14 mouse cellular contexts compared by ENCODE assay signal in the genomic region with DNA sequence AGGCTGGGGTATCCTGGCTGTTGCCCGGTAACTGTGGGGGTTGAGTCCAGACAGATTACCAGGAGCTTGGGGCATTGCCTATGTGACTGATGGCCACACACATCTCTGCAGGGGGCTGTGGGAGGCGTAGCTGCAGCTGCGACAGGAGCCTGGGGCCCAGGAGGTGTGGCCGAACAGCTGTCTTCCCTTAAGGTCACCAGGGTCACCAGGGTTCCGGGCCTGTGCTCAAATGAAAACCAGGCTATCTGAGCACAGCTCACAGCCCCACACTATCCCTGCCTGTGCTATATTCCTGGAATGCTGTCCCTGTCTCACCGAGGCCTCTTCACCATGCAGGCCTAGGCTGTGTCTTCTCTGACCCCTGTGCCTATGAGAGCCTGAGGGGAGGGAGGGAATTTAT. TPM values are rescaled to one million over a fixed set of nuclear protein-coding genes. Genes with fewer than 3 reads are reported as not detected.
A peak's percentile ranks its signal among the peaks of the same experiment; 100 is the strongest.
DNase-seq lines count a peak whose midpoint lies in the region; ATAC-seq and TF ChIP-seq lines count a peak whose summit lies in the region.
"Had no signal": no experiment of that assay in that cellular context is flagged by ENCODE, and none has a peak within 500 bp of the region (broad histone marks: within the 10 kb centered on the region; RNA-seq: fewer than 3 reads in every experiment).

No protein-coding gene starts in this region.

- H3K27ac ChIP-seq in heart, adult 2 months, result no peak overlapping the region; the same call in 1 of the 2 replicates
- no peak overlapping the region for H3K27ac ChIP-seq in neural tube, embryonic 15.5 days (replicated peaks)
- no peak overlapping the region for H3K27ac ChIP-seq in intestine, postnatal 0 days (ENCODE audit: low read depth, low read length)
- H3K27ac ChIP-seq: embryonic facial prominence, embryonic 12.5 days; neural tube, embryonic 12.5 days had no signal

- no peaks in the 10 kb centered on the region for H3K9me3 ChIP-seq in neural tube, embryonic 15.5 days (replicated peaks)
- no peaks in the 10 kb centered on the region for H3K9me3 ChIP-seq in intestine, postnatal 0 days (ENCODE audit: control insufficient read depth)
- H3K9me3 ChIP-seq: embryonic facial prominence, embryonic 12.5 days; neural tube, embryonic 12.5 days had no signal

- TF ChIP-seq POLR2A in heart, adult 2 months (IDR thresholded peaks at IDR 0.05; ENCODE audit: insufficient read depth, low read depth, low read length), result no peak

- H3K36me3 ChIP-seq in heart, adult 2 months (ENCODE audit: control insufficient read depth, insufficient read depth, low read length), result no peaks in the 10 kb centered on the region
- H3K36me3 ChIP-seq in neural tube, embryonic 15.5 days, result no peaks in the 10 kb centered on the region
- no peaks in the 10 kb centered on the region for H3K36me3 ChIP-seq in intestine, postnatal 0 days (ENCODE audit: control insufficient read depth, insufficient read depth)
- H3K36me3 ChIP-seq: embryonic facial prominence, embryonic 12.5 days; neural tube, embryonic 12.5 days had no signal

- no peaks in the 10 kb centered on the region for H3K27me3 ChIP-seq in heart, adult 2 months (ENCODE audit: control insufficient read depth, insufficient read depth, low read length)
- no peaks in the 10 kb centered on the region for H3K27me3 ChIP-seq in neural tube, embryonic 15.5 days (replicated peaks)
- H3K27me3 ChIP-seq in intestine, postnatal 0 days (replicated peaks; ENCODE audit: control insufficient read depth, insufficient read depth, low read length), result no peaks in the 10 kb centered on the region
- H3K27me3 ChIP-seq: embryonic facial prominence, embryonic 12.5 days; neural tube, embryonic 12.5 days had no signal

- peaks cover 2% of the 10 kb centered on the region; the same call in 1 of the 2 replicates for H3K4me1 ChIP-seq in heart, adult 2 months (ENCODE audit: control insufficient read depth, insufficient read depth, low read length)
- H3K4me1 ChIP-seq in neural tube, embryonic 15.5 days, result peaks cover 16% of the 10 kb centered on the region
- H3K4me1 ChIP-seq in intestine, postnatal 0 days (replicated peaks; ENCODE audit: control insufficient read depth, insufficient read depth, low read length), result no peaks in the 10 kb centered on the region

- H3K4me3 ChIP-seq in heart, adult 2 months, result no peak overlapping the region
- no peak overlapping the region for H3K4me3 ChIP-seq in neural tube, embryonic 15.5 days (replicated peaks)
- no peak overlapping the region for H3K4me3 ChIP-seq in intestine, postnatal 0 days (ENCODE audit: low read depth, low read length)
- H3K4me3 ChIP-seq: embryonic facial prominence, embryonic 12.5 days; neural tube, embryonic 12.5 days had no signal

- no peak for DNase-seq in heart, adult 2 months
- no peak for DNase-seq in heart, adult 18-20 months
- peak; percentile 70 for DNase-seq in neural tube, embryonic 10.5 days (ENCODE audit: extremely low spot score, low spot score)
- DNase-seq in yolk sac, embryonic 10.5 days (ENCODE audit: low spot score), result peak; percentile 58
- no peak for DNase-seq in ovary, adult 18-20 months (ENCODE audit: low spot score)
- DNase-seq in lung, adult 18-20 months, result no peak
- DNase-seq: cerebellum, adult 18-20 months had no signal

- ATAC-seq in neural tube, embryonic 15.5 days (ENCODE audit: low FRiP score), result no peak
- ATAC-seq in intestine, postnatal 0 days, result no peak
- ATAC-seq: forebrain, embryonic 14.5 days had no signal

- no peaks in the 10 kb centered on the region for H3K79me2 ChIP-seq in heart, adult 2 months (replicated peaks; ENCODE audit: control insufficient read depth, insufficient read depth, low read length)

- intact Hi-C loops in heart, adult 2 months (cut with DNase I), result no loop called here

- no peak overlapping the region for H3K4me2 ChIP-seq in neural tube, embryonic 15.5 days
- peak overlapping the region; percentile 40 for H3K4me2 ChIP-seq in intestine, postnatal 0 days (replicated peaks; ENCODE audit: low read depth)
- H3K4me2 ChIP-seq: embryonic facial prominence, embryonic 12.5 days; neural tube, embryonic 12.5 days had no signal

- 32% methylated on average over 6 of the region's 6 CpGs for WGBS in heart, adult 2 months
- WGBS in neural tube, embryonic 15.5 days, result 9% methylated on average over 6 of the region's 6 CpGs
- 45% methylated on average over 6 of the region's 6 CpGs for WGBS in intestine, postnatal 0 days

- peak overlapping the region; percentile 22; the same call in 1 of the 2 replicates for H3K9ac ChIP-seq in heart, adult 2 months (ENCODE audit: low read depth, low read length)
- no peak overlapping the region for H3K9ac ChIP-seq in neural tube, embryonic 15.5 days (replicated peaks)
- no peak overlapping the region for H3K9ac ChIP-seq in intestine, postnatal 0 days (ENCODE audit: low read depth, low read length)
- H3K9ac ChIP-seq: embryonic facial prominence, embryonic 12.5 days; neural tube, embryonic 12.5 days had no signal

- no peak for TF ChIP-seq EP300 in heart, adult 2 months (IDR thresholded peaks at IDR 0.05; ENCODE audit: insufficient read depth, low read depth, low read length)

- no peak for TF ChIP-seq CTCF in heart, adult 2 months (IDR thresholded peaks at IDR 0.05)
- no peak for TF ChIP-seq CTCF in intestine, postnatal 0 days (IDR thresholded peaks at IDR 0.05; ENCODE audit: low read depth)

RNA-seq across cellular contexts. Expression of a gene that starts 4.1 kb away (rescaled TPM):
- total RNA-seq in heart, adult 2 months (2021), result 10 to 100 TPM; 11.5 to 13.3 TPM
- polyA plus RNA-seq in heart, adult 2 months (2012; rRNA removed), result 21.8 and 22.0 TPM in 2 replicates
- total RNA-seq in heart, adult 18-20 months (2021), result 10 to 100 TPM; 10.5 to 16.6 TPM
- polyA plus RNA-seq in neural tube, embryonic 15.5 days (2015; fragmentation: Nextera tagmentation; extraction: Ambion mirVana), result 0.20 and 0.38 TPM in 2 replicates
- 3.7 and 4.4 TPM in 2 replicates for polyA plus RNA-seq in intestine, postnatal 0 days (2015; fragmentation: Nextera tagmentation; extraction: Ambion mirVana)
- total RNA-seq: megakaryocyte, adult 5-6 weeks had no signal
- polyA plus RNA-seq: neural tube, embryonic 12.5 days had no signal

RNA-seq across cellular contexts. Expression of a gene that starts 9.7 kb away (rescaled TPM):
- total RNA-seq in heart, adult 2 months (2021), result 1 to 10 TPM; 1.6 to 2.2 TPM
- polyA plus RNA-seq in heart, adult 2 months (2012; rRNA removed), result 1.9 and 2.3 TPM in 2 replicates
- total RNA-seq in heart, adult 18-20 months (2021), result 1 to 10 TPM; 1.2 to 2.2 TPM
- polyA plus RNA-seq in neural tube, embryonic 15.5 days (2015; fragmentation: Nextera tagmentation; extraction: Ambion mirVana), result 1.5 and 1.7 TPM in 2 replicates
- polyA plus RNA-seq in intestine, postnatal 0 days (2015; fragmentation: Nextera tagmentation; extraction: Ambion mirVana), result 0.34 and 0.41 TPM in 2 replicates

RNA-seq across cellular contexts. Expression of a gene that starts 18.5 kb away (rescaled TPM):
- total RNA-seq in heart, adult 2 months (2021), result 100 to 1,000 TPM in 1 of 2 experiments, 10 to 100 TPM in 1; 81.9 to 112 TPM
- polyA plus RNA-seq in heart, adult 2 months (2012; rRNA removed), result 55.5 and 69.1 TPM in 2 replicates
- total RNA-seq in heart, adult 18-20 months (2021), result 10 to 100 TPM; 65.0 to 86.3 TPM
- polyA plus RNA-seq in neural tube, embryonic 15.5 days (2015; fragmentation: Nextera tagmentation; extraction: Ambion mirVana), result 108 and 123 TPM in 2 replicates
- 59.5 and 60.2 TPM in 2 replicates for polyA plus RNA-seq in intestine, postnatal 0 days (2015; fragmentation: Nextera tagmentation; extraction: Ambion mirVana)

RNA-seq across cellular contexts. Expression of a gene that starts 32.4 kb away (rescaled TPM):
- 10 to 100 TPM; 86.3 to 86.5 TPM for total RNA-seq in heart, adult 2 months (2021)
- polyA plus RNA-seq in heart, adult 2 months (2012; rRNA removed), result 36.1 and 43.7 TPM in 2 replicates
- 10 to 100 TPM; 85.4 to 96.5 TPM for total RNA-seq in heart, adult 18-20 months (2021)
- polyA plus RNA-seq in neural tube, embryonic 15.5 days (2015; fragmentation: Nextera tagmentation; extraction: Ambion mirVana), result 172 and 175 TPM in 2 replicates
- polyA plus RNA-seq in intestine, postnatal 0 days (2015; fragmentation: Nextera tagmentation; extraction: Ambion mirVana), result 117 and 124 TPM in 2 replicates

RNA-seq across cellular contexts. Expression of a gene that starts 32.8 kb away (rescaled TPM):
- total RNA-seq in heart, adult 2 months (2021), result not detected
- polyA plus RNA-seq in heart, adult 2 months (2012; rRNA removed), result 0.15 TPM in 1 of 2 replicates, not detected in the other
- not detected for total RNA-seq in heart, adult 18-20 months (2021)
- polyA plus RNA-seq in neural tube, embryonic 15.5 days (2015; fragmentation: Nextera tagmentation; extraction: Ambion mirVana), result not detected in 2 replicates
- 54.3 and 63.3 TPM in 2 replicates for polyA plus RNA-seq in intestine, postnatal 0 days (2015; fragmentation: Nextera tagmentation; extraction: Ambion mirVana)
- total RNA-seq: megakaryocyte, adult 5-6 weeks had no signal
- polyA plus RNA-seq: C2C12; embryonic facial prominence, embryonic 12.5 days; forebrain, embryonic 14.5 days; neural tube, embryonic 12.5 days had no signal

Comparison
In these comparisons a context has a peak if more than half of its experiments do, and no peak if none do; other contexts are left out.
1. DNase-seq: peak in neural tube, embryonic 10.5 days (single experiment) and yolk sac, embryonic 10.5 days (single experiment); none in heart, adult 2 months (0 of 2), heart, adult 18-20 months (0 of 2), ovary, adult 18-20 months (single experiment) and lung, adult 18-20 months (0 of 2).